Mouse (Mus musculus) bone marrow, adult 2 months (tissue): Measurements from ENCODE around the gene Gm17267. TPM values are rescaled to one million over a fixed set of nuclear protein-coding genes. Genes with fewer than 3 reads are reported as not detected.
"Not testable (repeated sequence)": the region's sequence is repeated elsewhere in the genome, so short reads cannot be mapped to it uniquely, and the experiment has no call there.

ENCODE experiments used
- H3K27ac ChIP-seq: fragments of 200-500 bp; 2 replicates; pipeline ENCODE4 v1.5.1; 2012; ENCODE audit warnings: low read depth, mild to moderate bottlenecking, control low read depth, inconsistent platforms, low read length; ENCODE audit not compliant: control insufficient read depth, poor library complexity, insufficient read depth
- H3K4me1 ChIP-seq: fragments of 200-500 bp; 2 replicates; pipeline ENCODE4 v1.6.1; 2011; ENCODE audit warnings: low read length; ENCODE audit not compliant: control insufficient read depth, insufficient read depth
- H3K4me3 ChIP-seq: fragments of 200-500 bp; replicated peaks from 2 replicates; pipeline ENCODE3; 2011; ENCODE audit warnings: mild to moderate bottlenecking, low read depth, low read length, control low read depth; ENCODE audit not compliant: control insufficient read depth
- WGBS: fragments of 180-500 bp; shearing (Covaris S2); methylation state at CpG from one replicate; pipeline ENCODE4 v1.1.7; 2018; 5-methylcytosine and 5-hydroxymethylcytosine counted together
- polyA plus RNA-seq: library from polyadenylated mRNA; stranded (reverse); fragments of >200 nt; gene quantifications from 2 replicates; pipeline ENCODE4 v1.2.4, GENCODE M21; 2011; ENCODE audit warnings: low replicate concordance; ENCODE audit not compliant: missing spikeins, insufficient read depth, insufficient read length

Gene Gm17267
- not detected in 2 replicates for polyA plus RNA-seq

DNA sequence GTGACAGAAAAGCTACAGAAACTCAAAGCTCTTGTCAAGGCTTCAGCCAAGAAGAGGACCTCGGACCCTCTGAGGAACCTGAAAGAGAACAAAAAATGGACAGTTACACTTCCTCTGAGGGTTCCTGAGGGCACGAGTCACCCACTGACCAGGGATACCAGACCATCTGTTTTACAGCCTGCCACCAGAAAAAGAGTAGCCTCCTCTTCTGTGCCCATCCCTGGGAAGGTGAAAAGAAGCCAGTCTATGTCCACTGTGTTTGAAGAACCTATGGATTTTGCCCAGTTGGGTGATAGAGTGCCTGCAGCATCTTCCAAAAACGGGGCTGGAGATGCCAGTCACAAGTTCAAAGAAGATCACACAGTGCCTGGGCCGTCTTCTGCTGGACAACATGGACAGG, at the start of gene Gm17267:
Gm17267 (plus strand) TSS at position 301 of the 400 bp plus-strand sequence.
- WGBS: no CpG with 5 or more reads among the region's 4 CpGs
- H3K4me1 ChIP-seq, H3K4me3 ChIP-seq, H3K27ac ChIP-seq: not testable (repeated sequence)
